Mouse (Mus musculus) midbrain, embryonic 11.5 days (tissue): ENCODE measurements around the gene Myod1. TPM values are rescaled to one million over a fixed set of nuclear protein-coding genes. Genes with fewer than 3 reads are reported as not detected.

Source experiments
- ATAC-seq: fragments of 200-750 bp; cut with Nextera tagmentation; 2 replicates; pipeline ENCODE4 v1.8.0; 2017; ENCODE audit warnings: moderate TSS enrichment, moderate library complexity; ENCODE audit not compliant: low FRiP score
- DNase-seq: peaks from one replicate; pipeline ENCODE4 v3.0.0; 2015; ENCODE audit warnings: low spot score; ENCODE audit errors: missing footprints
- H3K27ac ChIP-seq: fragments of 300-500 bp; sonication (generic); 2 replicates; pipeline ENCODE4 v1.5.1; 2014; ENCODE audit warnings: low read depth, low read length
- H3K27me3 ChIP-seq: fragments of 300-500 bp; sonication (generic); 2 replicates; pipeline ENCODE4 v1.6.1; 2014; ENCODE audit warnings: mild to moderate bottlenecking, low read length, moderate library complexity, mixed read lengths; ENCODE audit not compliant: control insufficient read depth, insufficient read depth
- H3K36me3 ChIP-seq: fragments of 300-500 bp; sonication (generic); 2 replicates; pipeline ENCODE4 v1.6.1; 2014; ENCODE audit warnings: mild to moderate bottlenecking, low read length, moderate library complexity, mixed read lengths; ENCODE audit not compliant: control insufficient read depth, insufficient read depth
- H3K4me1 ChIP-seq: fragments of 300-500 bp; sonication (generic); 2 replicates; pipeline ENCODE4 v1.6.1; 2014; ENCODE audit warnings: low read length; ENCODE audit not compliant: control insufficient read depth, insufficient read depth
- H3K4me2 ChIP-seq: fragments of 300-500 bp; sonication (generic); 2 replicates; pipeline ENCODE4 v1.6.1; 2014; ENCODE audit warnings: mild to moderate bottlenecking, moderate library complexity
- H3K4me3 ChIP-seq: fragments of 300-500 bp; sonication (generic); 2 replicates; pipeline ENCODE4 v1.5.1; 2014; ENCODE audit warnings: low read depth, low read length
- H3K9ac ChIP-seq: fragments of 300-500 bp; sonication (generic); 2 replicates; pipeline ENCODE4 v1.6.1; 2014; ENCODE audit warnings: low read length
- H3K9me3 ChIP-seq: fragments of 300-500 bp; sonication (generic); 2 replicates; pipeline ENCODE4 v1.6.1; 2016; ENCODE audit warnings: low read length; ENCODE audit not compliant: control insufficient read depth
- WGBS: fragments of 180-500 bp; shearing (Covaris S2); extraction: QIAGEN DNeasy Blood & Tissue Kit; methylation state at CpG from one replicate; pipeline ENCODE4 v1.1.7; 2014; 5-methylcytosine and 5-hydroxymethylcytosine counted together
- polyA plus RNA-seq: library from polyadenylated mRNA; unstranded; fragments of >200 nt; fragmentation: Nextera tagmentation; extraction: Ambion mirVana; gene quantifications from 2 replicates; pipeline ENCODE4 v1.2.1, GENCODE M21; 2014

Myod1 gene
- 0.11 TPM in 1 of 2 replicates, not detected in the other for polyA plus RNA-seq

DNA sequence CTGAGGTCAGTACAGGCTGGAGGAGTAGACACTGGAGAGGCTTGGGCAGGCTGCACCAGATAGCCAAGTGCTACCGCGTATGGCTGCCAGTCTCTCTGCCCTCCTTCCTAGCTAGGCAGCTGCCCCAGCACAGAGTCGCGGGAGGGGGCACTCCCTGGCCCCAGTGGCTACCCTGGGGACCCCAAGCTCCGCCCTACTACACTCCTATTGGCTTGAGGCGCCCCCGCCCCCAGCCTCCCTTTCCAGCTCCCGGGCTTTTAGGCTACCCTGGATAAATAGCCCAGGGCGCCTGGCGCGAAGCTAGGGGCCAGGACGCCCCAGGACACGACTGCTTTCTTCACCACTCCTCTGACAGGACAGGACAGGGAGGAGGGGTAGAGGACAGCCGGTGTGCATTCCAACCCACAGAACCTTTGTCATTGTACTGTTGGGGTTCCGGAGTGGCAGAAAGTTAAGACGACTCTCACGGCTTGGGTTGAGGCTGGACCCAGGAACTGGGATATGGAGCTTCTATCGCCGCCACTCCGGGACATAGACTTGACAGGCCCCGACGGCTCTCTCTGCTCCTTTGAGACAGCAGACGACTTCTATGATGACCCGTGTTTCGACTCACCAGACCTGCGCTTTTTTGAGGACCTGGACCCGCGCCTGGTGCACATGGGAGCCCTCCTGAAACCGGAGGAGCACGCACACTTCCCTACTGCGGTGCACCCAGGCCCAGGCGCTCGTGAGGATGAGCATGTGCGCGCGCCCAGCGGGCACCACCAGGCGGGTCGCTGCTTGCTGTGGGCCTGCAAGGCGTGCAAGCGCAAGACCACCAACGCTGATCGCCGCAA lies at the start of gene Myod1:
Gene Myod1, plus strand, starts transcription at position 303 of the 836 bp plus-strand sequence.
- peak; percentile 88 for DNase-seq
- peak; percentile 22; the same call in 1 of the 2 replicates for ATAC-seq
- 4% methylated on average over 44 of the region's 44 CpGs for WGBS
- no peak within 1 kb of the TSS for H3K27ac ChIP-seq
- no peak within 1 kb of the TSS for H3K9ac ChIP-seq
- peak within 1 kb of the TSS; percentile 27 for H3K4me2 ChIP-seq
- H3K27me3 ChIP-seq: peaks cover 40% of the 10 kb centered on the region
- H3K4me1 ChIP-seq: peaks cover 2% of the 10 kb centered on the region; the same call in 1 of the 2 replicates
- no peak within 1 kb of the TSS; the same call in 1 of the 2 replicates for H3K4me3 ChIP-seq
- H3K36me3 ChIP-seq: no peaks in the 10 kb centered on the region
- no peaks in the 10 kb centered on the region for H3K9me3 ChIP-seq

DNA sequence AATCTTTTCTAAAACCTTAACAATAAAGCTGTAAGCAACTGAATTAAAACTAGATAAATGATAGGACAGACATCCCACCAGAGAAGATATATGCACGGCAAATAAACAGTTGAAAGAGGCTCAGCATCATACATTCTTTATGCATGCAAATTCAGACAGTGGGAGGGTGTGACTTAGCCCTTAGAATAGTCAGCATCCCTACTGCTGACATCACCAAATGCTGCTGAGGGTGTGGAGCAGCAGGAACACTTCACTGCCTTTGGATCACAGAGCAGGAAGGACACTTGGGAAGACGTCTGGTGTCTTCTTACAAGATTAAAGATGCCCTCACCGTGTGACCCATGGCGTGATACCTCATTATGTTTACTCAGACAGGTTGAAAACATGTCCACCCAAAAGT lies 48.4 kb upstream of the Myod1 start:
- Histone ChIP-seq H3K4me2 (no peak overlapping the region), H3K9ac (no peak overlapping the region), H3K4me3 (no peak overlapping the region), H3K36me3 (no peaks in the 10 kb centered on the region), H3K27me3 (no peaks in the 10 kb centered on the region), H3K9me3 (no peaks in the 10 kb centered on the region), H3K27ac (no peak overlapping the region), H3K4me1 (no peaks in the 10 kb centered on the region)
- 70% methylated on average over 4 of the region's 4 CpGs for WGBS
- ATAC-seq: no peak
- DNase-seq: no peak

GRCm38 (mm10) chr7:46337397-46337796 lies 38.9 kb upstream of the Myod1 start:
- H3K4me3 ChIP-seq: no peak overlapping the region
- no peaks in the 10 kb centered on the region for H3K27me3 ChIP-seq
- H3K27ac ChIP-seq: no peak overlapping the region
- no peaks in the 10 kb centered on the region for H3K9me3 ChIP-seq
- DNase-seq (no peak), ATAC-seq (no peak)
- H3K4me2 ChIP-seq: no peak overlapping the region
- H3K4me1 ChIP-seq: no peaks in the 10 kb centered on the region
- H3K36me3 ChIP-seq: no peaks in the 10 kb centered on the region
- WGBS: 90% methylated on average over 9 of the region's 9 CpGs
- no peak overlapping the region for H3K9ac ChIP-seq

GRCm38 (mm10) chr7:46339818-46340217 lies 36.5 kb upstream of the Myod1 start:
- H3K4me3 ChIP-seq: no peak overlapping the region
- no peak overlapping the region for H3K9ac ChIP-seq
- H3K27me3 ChIP-seq: no peaks in the 10 kb centered on the region
- ATAC-seq (no peak), DNase-seq (no peak)
- no peak overlapping the region for H3K4me2 ChIP-seq
- H3K36me3 ChIP-seq: no peaks in the 10 kb centered on the region
- H3K4me1 ChIP-seq: no peaks in the 10 kb centered on the region
- H3K27ac ChIP-seq: no peak overlapping the region
- WGBS: 61% methylated on average over 3 of the region's 3 CpGs
- H3K9me3 ChIP-seq: no peaks in the 10 kb centered on the region

GRCm38 (mm10) chr7:46340295-46340694 lies 36.0 kb upstream of the Myod1 start:
- WGBS: 81% methylated on average over 5 of the region's 5 CpGs
- Histone ChIP-seq H3K27me3 (no peaks in the 10 kb centered on the region), H3K9ac (no peak overlapping the region), H3K27ac (no peak overlapping the region), H3K9me3 (no peaks in the 10 kb centered on the region), H3K36me3 (no peaks in the 10 kb centered on the region), H3K4me3 (no peak overlapping the region), H3K4me1 (no peaks in the 10 kb centered on the region), H3K4me2 (no peak overlapping the region)
- no peak for ATAC-seq
- DNase-seq: no peak

DNA sequence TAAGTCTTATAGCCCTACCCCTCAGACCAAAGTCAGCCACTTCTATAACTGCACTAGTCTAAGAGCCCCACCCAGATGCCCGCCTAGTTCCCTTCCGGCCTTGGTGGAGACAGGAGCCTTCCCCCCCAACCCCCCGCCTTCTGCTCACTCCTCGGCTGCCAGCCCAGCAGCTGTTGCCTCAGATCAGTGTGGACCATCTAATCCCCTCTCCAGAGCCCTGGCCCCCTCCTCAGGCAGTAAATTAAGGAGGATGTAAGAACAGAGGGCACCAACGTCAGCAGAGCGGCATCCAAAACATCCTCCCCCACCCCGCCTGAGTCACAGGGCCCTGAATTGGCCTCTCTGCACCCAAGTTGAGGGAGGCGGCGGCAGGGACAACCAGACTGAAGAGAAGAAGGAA lies 34.8 kb upstream of the Myod1 start:
- 83% methylated on average over 9 of the region's 9 CpGs for WGBS
- Histone ChIP-seq H3K9me3 (no peaks in the 10 kb centered on the region), H3K4me1 (no peaks in the 10 kb centered on the region), H3K27ac (no peak overlapping the region), H3K4me2 (no peak overlapping the region), H3K9ac (no peak overlapping the region), H3K4me3 (no peak overlapping the region), H3K27me3 (no peaks in the 10 kb centered on the region), H3K36me3 (no peaks in the 10 kb centered on the region)
- DNase-seq (no peak), ATAC-seq (no peak)

- H3K9ac ChIP-seq: no peak overlapping the region
- no peaks in the 10 kb centered on the region for H3K36me3 ChIP-seq
- no peak overlapping the region for H3K4me2 ChIP-seq
- H3K4me1 ChIP-seq: peaks cover 6% of the 10 kb centered on the region
- 84% methylated on average over 4 of the region's 4 CpGs for WGBS
- peaks cover 18% of the 10 kb centered on the region for H3K27me3 ChIP-seq
- no peak for DNase-seq
- ATAC-seq: no peak
- H3K9me3 ChIP-seq: no peaks in the 10 kb centered on the region
- H3K4me3 ChIP-seq: no peak overlapping the region
- no peak overlapping the region for H3K27ac ChIP-seq
Observed at GRCm38 (mm10) chr7:46347692-46348091, 28.6 kb upstream of the Myod1 start.

- Histone ChIP-seq H3K9me3 (no peaks in the 10 kb centered on the region), H3K4me2 (peak overlapping the region; percentile 36), H3K9ac (no peak overlapping the region), H3K4me1 (peaks cover 6% of the 10 kb centered on the region), H3K4me3 (peak overlapping the region; percentile 13; the same call in 1 of the 2 replicates), H3K36me3 (no peaks in the 10 kb centered on the region), H3K27me3 (peaks cover 18% of the 10 kb centered on the region), H3K27ac (no peak overlapping the region)
- ATAC-seq: 0 out of 2 replicates have a peak, but pooled peaks have one; percentile 38
- DNase-seq: no peak
- 2% methylated on average over 32 of the region's 36 CpGs for WGBS
Observed at GRCm38 (mm10) chr7:46348813-46349212, 27.5 kb upstream of the Myod1 start.

DNA sequence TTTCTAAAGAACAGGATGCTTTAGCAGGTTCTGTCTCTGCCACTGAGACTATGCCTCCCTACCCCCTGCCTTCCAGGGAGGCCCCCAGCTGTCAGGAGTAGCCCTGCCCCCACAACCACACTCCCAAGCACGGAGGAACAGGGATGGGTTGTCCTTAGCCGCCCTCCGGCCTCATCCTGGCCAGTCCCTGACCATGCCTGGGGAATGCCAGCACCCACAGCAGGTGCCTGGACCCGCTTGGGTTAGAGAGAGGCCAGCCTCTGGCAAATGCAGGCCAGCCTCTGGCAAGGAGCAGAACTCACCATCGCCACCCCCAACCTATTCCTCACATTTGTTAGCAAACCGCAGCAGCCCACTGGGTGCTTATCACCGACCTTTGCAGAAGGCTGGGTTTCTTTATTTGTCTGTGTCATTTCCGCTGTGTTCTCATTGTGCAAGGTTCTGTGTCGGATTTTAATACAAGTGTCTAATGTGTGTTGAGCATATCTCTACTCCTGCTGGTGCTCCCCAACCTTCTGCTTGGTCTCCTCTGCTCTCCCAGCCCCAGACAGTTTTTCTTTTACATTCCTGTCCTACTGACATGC lies 26.1 kb upstream of the Myod1 start:
- Histone ChIP-seq H3K4me1 (peaks cover 6% of the 10 kb centered on the region), H3K9me3 (no peaks in the 10 kb centered on the region), H3K4me2 (no peak overlapping the region), H3K4me3 (no peak overlapping the region), H3K27ac (no peak overlapping the region), H3K9ac (no peak overlapping the region), H3K36me3 (no peaks in the 10 kb centered on the region), H3K27me3 (peaks cover 18% of the 10 kb centered on the region)
- ATAC-seq (no peak), DNase-seq (no peak)
- 56% methylated on average over 9 of the region's 9 CpGs for WGBS
